Mouse (Mus musculus): ENCODE data around the gene Hoxa3. TPM values are rescaled to one million over a fixed set of nuclear protein-coding genes. Genes with fewer than 3 reads are reported as not detected.
A peak's percentile ranks its signal among the peaks of the same experiment; 100 is the strongest.

Gene Hoxa3
- polyA plus RNA-seq, 1 experiment from 2014 or later, result 9.7 TPM

GRCm38 (mm10) chr6:52217895-52218642, 4.9 kb upstream of the Hoxa3 start:
- 4% methylated on average over 23 of the region's 23 CpGs for WGBS
- H3K36me3 ChIP-seq, result no peaks in the 10 kb centered on the region
- peak overlapping the region; percentile 45; the same call in 1 of the 2 replicates for H3K4me3 ChIP-seq
- DNase-seq (ENCODE audit: low spot score), result no peak
- H3K9me3 ChIP-seq, result no peaks in the 10 kb centered on the region
- peaks cover 100% of the 10 kb centered on the region for H3K27me3 ChIP-seq (ENCODE audit: insufficient read depth, poor library complexity, severe bottlenecking)
- H3K27ac ChIP-seq, result no peak overlapping the region
- H3K4me1 ChIP-seq (replicated peaks), result peaks cover 22% of the 10 kb centered on the region

DNA sequence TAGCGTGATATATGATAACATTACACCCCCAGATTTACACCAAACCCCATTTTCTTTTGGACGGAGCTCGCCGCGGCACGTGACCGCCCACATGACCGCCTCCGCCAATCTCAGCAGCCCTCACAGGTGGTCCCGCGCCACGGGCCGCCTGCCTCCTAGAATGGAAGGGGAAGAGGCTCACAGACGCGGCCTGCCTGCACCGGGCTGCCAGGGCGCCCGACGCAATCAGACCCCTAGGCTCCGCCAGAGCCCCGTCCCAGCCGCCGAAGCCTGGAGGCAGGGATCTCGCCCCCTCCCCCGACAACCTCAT, 4.3 kb upstream of the Hoxa3 start:
- Histone ChIP-seq H3K27ac (no peak overlapping the region), H3K4me1 (replicated peaks) (peaks cover 22% of the 10 kb centered on the region), H3K36me3 (no peaks in the 10 kb centered on the region), H3K4me3 (peak overlapping the region; percentile 45), H3K9me3 (no peaks in the 10 kb centered on the region), H3K27me3 (ENCODE audit: insufficient read depth, poor library complexity, severe bottlenecking) (peaks cover 100% of the 10 kb centered on the region)
- WGBS, result under 1% methylated on average over 25 of the region's 25 CpGs
- DNase-seq (ENCODE audit: low spot score), result peak; percentile 77

DNA sequence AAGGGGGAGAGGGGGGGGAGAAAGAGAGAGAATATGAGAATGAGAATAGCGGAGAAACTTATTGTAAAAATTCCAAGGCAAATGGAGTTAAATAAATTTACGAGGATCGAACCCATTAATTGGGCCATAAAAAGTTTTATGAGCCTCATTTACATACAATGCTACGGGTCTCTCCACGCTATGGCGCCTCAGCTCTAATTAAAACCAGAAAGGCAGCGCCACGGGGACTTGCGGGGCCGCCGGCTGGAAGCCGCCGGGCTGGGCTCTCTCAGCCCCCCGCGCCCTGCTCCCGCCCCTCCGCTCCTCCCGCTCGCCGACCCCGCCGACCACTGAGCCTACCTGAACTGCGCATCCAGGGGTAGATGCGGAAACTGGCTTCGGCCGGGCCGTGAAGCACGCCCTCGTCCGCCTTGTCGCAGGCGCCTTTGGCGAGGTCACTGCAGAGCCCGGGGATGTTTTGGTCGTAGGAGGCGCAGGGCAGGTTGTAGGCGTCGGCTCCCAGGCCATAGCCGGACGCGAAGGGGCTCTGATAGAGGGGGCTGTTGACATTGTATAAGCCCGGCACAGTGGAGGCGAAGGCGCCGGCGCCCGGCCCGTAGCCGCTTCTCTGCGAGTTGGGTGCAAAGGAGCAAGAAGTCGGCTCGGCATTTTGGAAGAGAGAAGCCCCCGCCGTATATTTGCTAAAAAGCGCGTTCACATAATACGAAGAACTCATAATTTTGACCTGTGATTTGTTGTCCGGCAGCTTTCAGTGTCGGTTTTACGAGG, 3.7 kb upstream of the Hoxa3 start:
- peak overlapping the region; percentile 45 for H3K4me3 ChIP-seq
- H3K36me3 ChIP-seq, result no peaks in the 10 kb centered on the region
- DNase-seq (ENCODE audit: low spot score), result peak; percentile 68
- peaks cover 20% of the 10 kb centered on the region for H3K4me1 ChIP-seq (replicated peaks)
- peaks cover 100% of the 10 kb centered on the region for H3K27me3 ChIP-seq (ENCODE audit: insufficient read depth, poor library complexity, severe bottlenecking)
- 2% methylated on average over 60 of the region's 60 CpGs for WGBS
- no peak overlapping the region for H3K27ac ChIP-seq
- H3K9me3 ChIP-seq, result no peaks in the 10 kb centered on the region

DNA sequence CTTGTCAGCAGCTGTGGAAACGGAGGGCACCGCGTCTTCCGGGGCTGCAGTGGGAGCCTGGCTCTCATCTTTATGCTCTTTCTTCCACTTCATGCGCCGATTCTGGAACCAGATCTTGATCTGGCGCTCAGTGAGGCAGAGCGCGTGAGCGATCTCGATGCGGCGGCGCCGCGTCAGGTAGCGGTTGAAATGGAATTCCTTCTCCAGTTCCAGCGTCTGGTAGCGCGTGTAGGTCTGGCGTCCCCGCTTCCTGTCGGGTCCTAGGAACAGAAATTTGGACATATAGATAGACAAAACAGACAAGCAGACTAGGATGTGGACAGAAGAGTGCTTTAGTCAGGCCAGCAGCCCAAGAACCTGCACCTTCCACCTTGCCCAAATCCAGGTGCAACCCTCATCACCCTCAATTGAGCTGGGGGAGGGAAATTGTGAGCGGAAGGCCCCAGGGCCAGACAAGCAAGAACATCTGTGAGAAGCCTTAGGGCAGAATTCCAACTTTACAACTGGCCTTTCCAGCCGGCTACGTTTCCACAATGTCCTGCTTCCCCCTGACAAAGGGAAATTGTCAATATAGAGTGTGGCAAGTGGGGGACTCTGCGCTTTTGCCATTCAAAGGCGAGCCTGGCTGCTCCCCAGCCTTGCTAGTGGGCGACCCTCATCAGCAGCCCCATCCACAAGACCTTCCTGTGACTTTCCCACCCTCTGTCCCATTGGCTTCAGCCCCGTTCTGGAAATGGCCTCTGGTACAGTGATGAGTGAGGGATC, 2.8 kb upstream of the Hoxa3 start:
- Histone ChIP-seq H3K9me3 (no peaks in the 10 kb centered on the region), H3K27me3 (ENCODE audit: insufficient read depth, poor library complexity, severe bottlenecking) (peaks cover 100% of the 10 kb centered on the region), H3K4me1 (replicated peaks) (peaks cover 11% of the 10 kb centered on the region), H3K36me3 (no peaks in the 10 kb centered on the region), H3K27ac (no peak overlapping the region), H3K4me3 (no peak overlapping the region)
- WGBS, result 2% methylated on average over 30 of the region's 30 CpGs
- DNase-seq (ENCODE audit: low spot score), result no peak

DNA sequence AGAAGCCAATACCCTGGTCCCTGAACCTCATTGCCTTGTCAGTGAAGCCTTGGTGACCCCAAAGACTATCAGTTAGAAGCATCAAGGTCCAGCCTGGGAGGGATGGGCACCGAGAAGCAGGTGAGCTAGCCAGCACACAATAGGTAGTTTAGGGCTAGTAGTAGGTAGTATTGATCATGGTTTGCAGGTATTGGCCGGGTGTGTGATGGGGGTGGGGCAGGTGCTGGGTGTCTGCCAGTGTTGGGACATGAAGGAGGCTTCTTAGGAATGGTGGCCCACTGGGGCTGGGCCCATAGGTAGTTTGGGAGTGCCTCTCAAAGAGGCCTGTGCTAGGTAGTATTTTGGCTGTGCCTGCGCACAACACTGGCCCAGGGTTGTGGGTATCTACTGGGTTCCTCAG, 1.9 kb upstream of the Hoxa3 start:
- no peak overlapping the region for H3K4me3 ChIP-seq
- H3K27me3 ChIP-seq (ENCODE audit: insufficient read depth, poor library complexity, severe bottlenecking), result peaks cover 100% of the 10 kb centered on the region
- no peaks in the 10 kb centered on the region for H3K9me3 ChIP-seq
- WGBS, result 14% methylated on average over 3 of the region's 3 CpGs
- H3K27ac ChIP-seq, result no peak overlapping the region
- no peaks in the 10 kb centered on the region for H3K36me3 ChIP-seq
- H3K4me1 ChIP-seq (replicated peaks), result peaks cover 11% of the 10 kb centered on the region
- no peak for DNase-seq (ENCODE audit: low spot score)

- H3K4me3 ChIP-seq, result no peak overlapping the region
- peaks cover 100% of the 10 kb centered on the region for H3K27me3 ChIP-seq (ENCODE audit: insufficient read depth, poor library complexity, severe bottlenecking)
These were observed 1.1 kb upstream of the Hoxa3 start for GRCm38 (mm10) chr6:52214271-52214670.

GRCm38 (mm10) chr6:52212556-52213118, 499 bp downstream of the Hoxa3 start:
- DNase-seq (ENCODE audit: low spot score), result no peak
- no peak overlapping the region for H3K27ac ChIP-seq
- 1% methylated on average over 22 of the region's 22 CpGs for WGBS

More at GRCm38 (mm10) chr6:52214271-52214670, 1.1 kb upstream of the Hoxa3 start:
- WGBS, result 9% methylated on average over 5 of the region's 5 CpGs
- DNase-seq (ENCODE audit: low spot score), result no peak
- H3K9me3 ChIP-seq, result no peaks in the 10 kb centered on the region
- peaks cover 11% of the 10 kb centered on the region for H3K4me1 ChIP-seq (replicated peaks)
- H3K36me3 ChIP-seq, result no peaks in the 10 kb centered on the region
- H3K27ac ChIP-seq, result no peak overlapping the region

DNA sequence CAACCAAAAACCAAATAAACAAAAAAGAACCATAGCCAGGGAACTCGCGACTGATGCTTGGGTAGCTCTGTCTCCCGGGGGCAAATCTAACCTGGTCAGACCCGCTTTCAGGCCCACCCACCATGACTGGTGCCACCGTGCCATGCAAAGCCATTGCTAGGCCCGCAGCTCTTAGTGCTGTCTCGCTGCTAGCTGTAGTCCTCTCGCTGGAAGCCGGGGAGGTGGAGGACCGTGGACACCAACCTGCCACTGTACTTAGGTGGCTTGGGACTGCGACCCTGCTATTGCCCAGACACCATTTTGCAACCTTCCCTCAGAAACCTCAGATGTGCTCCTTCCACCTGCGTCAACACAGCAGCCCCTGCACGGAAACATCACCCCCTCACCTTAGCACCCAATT, 1.2 kb downstream of the Hoxa3 start:
- WGBS, result 2% methylated on average over 13 of the region's 13 CpGs
- Histone ChIP-seq H3K9me3 (no peaks in the 10 kb centered on the region), H3K4me3 (no peak overlapping the region), H3K4me1 (replicated peaks) (peaks cover 11% of the 10 kb centered on the region), H3K36me3 (no peaks in the 10 kb centered on the region), H3K27ac (no peak overlapping the region), H3K27me3 (ENCODE audit: insufficient read depth, poor library complexity, severe bottlenecking) (peaks cover 100% of the 10 kb centered on the region)
- no peak for DNase-seq (ENCODE audit: low spot score)

More at GRCm38 (mm10) chr6:52212556-52213118, 499 bp downstream of the Hoxa3 start:
- H3K4me1 ChIP-seq (replicated peaks), result peaks cover 18% of the 10 kb centered on the region
- peaks cover 100% of the 10 kb centered on the region for H3K27me3 ChIP-seq (ENCODE audit: insufficient read depth, poor library complexity, severe bottlenecking)
- no peaks in the 10 kb centered on the region for H3K36me3 ChIP-seq
- no peak overlapping the region for H3K4me3 ChIP-seq
- H3K9me3 ChIP-seq, result no peaks in the 10 kb centered on the region

GRCm38 (mm10) chr6:52211170-52211935, 1.8 kb downstream of the Hoxa3 start:
- H3K27ac ChIP-seq, result no peak overlapping the region
- H3K36me3 ChIP-seq, result no peaks in the 10 kb centered on the region
- H3K27me3 ChIP-seq (ENCODE audit: insufficient read depth, poor library complexity, severe bottlenecking), result peaks cover 100% of the 10 kb centered on the region
- WGBS, result under 1% methylated on average over 37 of the region's 37 CpGs
- no peaks in the 10 kb centered on the region for H3K9me3 ChIP-seq
- H3K4me3 ChIP-seq, result no peak overlapping the region
- peak; percentile 81 for DNase-seq (ENCODE audit: low spot score)
- H3K4me1 ChIP-seq (replicated peaks), result peaks cover 9% of the 10 kb centered on the region

DNA sequence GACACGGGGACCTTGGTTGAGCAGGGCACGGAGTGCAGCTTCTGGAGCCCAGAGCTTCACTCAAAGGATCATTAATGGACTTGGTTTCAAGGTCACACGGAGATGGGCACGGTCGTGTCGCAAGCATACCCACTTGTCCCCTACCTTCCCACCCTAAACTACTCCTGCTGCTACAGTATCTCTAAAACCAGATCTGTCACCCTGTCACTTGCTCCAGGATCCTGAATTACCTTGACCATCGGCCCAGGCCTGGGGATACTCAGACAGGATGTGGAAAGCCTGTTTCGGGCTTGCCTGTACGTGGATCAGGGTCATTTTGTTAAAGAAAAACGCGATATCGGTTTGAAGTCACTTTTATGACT, 3.5 kb downstream of the Hoxa3 start:
- peaks cover 9% of the 10 kb centered on the region for H3K4me1 ChIP-seq (replicated peaks)
- 4% methylated on average over 12 of the region's 12 CpGs for WGBS
- H3K4me3 ChIP-seq, result no peak overlapping the region
- peaks cover 100% of the 10 kb centered on the region for H3K27me3 ChIP-seq (ENCODE audit: insufficient read depth, poor library complexity, severe bottlenecking)
- no peak for DNase-seq (ENCODE audit: low spot score)
- no peaks in the 10 kb centered on the region for H3K36me3 ChIP-seq
- no peaks in the 10 kb centered on the region for H3K9me3 ChIP-seq
- H3K27ac ChIP-seq, result no peak overlapping the region

DNA sequence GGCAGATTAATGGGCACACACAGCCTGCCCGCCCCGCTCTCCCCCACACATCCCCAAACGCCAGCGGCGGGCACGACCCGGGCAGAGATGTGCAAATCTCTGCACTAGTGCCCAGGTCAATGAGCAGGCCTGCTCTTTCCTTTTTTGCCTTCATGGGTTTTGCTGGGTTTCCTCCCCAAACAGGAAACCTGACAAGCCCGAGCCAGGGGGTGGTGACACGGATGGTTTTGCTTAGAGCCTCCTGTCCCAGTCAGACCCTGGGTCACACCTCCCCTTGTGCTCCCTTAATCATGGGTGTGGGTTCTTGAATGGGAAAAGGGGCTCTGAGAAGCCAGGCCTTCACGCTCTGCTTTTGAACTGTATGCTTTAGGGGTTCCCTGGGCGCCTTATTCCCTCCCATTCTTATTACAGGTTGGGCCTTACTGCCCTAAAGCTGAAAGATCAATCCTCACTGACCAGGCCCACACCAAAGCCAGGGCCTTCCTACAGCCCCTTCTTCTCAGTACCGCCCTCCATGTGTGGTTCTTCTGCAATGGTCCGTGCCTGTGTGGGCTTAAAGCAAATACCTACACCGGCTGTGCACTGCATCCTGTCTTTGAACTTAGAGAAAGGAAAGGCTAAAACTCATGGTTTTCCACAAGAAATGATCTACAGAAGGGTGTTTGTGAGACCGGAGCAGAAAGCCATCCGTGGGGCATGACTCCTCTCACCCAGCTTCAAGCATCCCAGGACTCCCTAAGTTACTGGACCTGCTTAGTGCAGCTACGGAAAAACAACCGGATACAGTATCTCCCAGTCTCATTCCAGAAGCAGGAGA, 4.1 kb downstream of the Hoxa3 start:
- no peak for DNase-seq (ENCODE audit: low spot score)
- Histone ChIP-seq H3K4me3 (peak overlapping the region; percentile 25; the same call in 1 of the 2 replicates), H3K9me3 (no peaks in the 10 kb centered on the region), H3K27me3 (ENCODE audit: insufficient read depth, poor library complexity, severe bottlenecking) (peaks cover 100% of the 10 kb centered on the region), H3K27ac (no peak overlapping the region), H3K36me3 (no peaks in the 10 kb centered on the region), H3K4me1 (replicated peaks) (peaks cover 15% of the 10 kb centered on the region)
- WGBS, result 3% methylated on average over 18 of the region's 18 CpGs
